Mouse (Mus musculus): ENCODE data around the gene Gdf11.
A peak's percentile ranks its signal among the peaks of the same experiment; 100 is the strongest.

Gene Gdf11

GRCm38 (mm10) chr10:128891296-128892094 lies at the start of gene Gdf11:
Gdf11 (minus strand) TSS chr10:128891718.
- peak; percentile 60 for DNase-seq (ENCODE audit: low spot score)

- DNase-seq (ENCODE audit: low spot score), result peak; percentile 47
These were observed 49.0 kb upstream of the Gdf11 start for GRCm38 (mm10) chr10:128940475-128941061.

- no peak for DNase-seq (ENCODE audit: low spot score)
These were observed 47.5 kb upstream of the Gdf11 start for GRCm38 (mm10) chr10:128938974-128939373.

- no peak for DNase-seq (ENCODE audit: low spot score)
These were observed 46.9 kb upstream of the Gdf11 start for GRCm38 (mm10) chr10:128938457-128938856.

GRCm38 (mm10) chr10:128937756-128938390 lies 46.4 kb upstream of the Gdf11 start:
- no peak for DNase-seq (ENCODE audit: low spot score)

- no peak for DNase-seq (ENCODE audit: low spot score)
These were observed 44.4 kb upstream of the Gdf11 start for GRCm38 (mm10) chr10:128935826-128936440.

GRCm38 (mm10) chr10:128934997-128935787 lies 43.7 kb upstream of the Gdf11 start:
- no peak for DNase-seq (ENCODE audit: low spot score)

- no peak for DNase-seq (ENCODE audit: low spot score)
These were observed 42.6 kb upstream of the Gdf11 start for GRCm38 (mm10) chr10:128933976-128934721.

GRCm38 (mm10) chr10:128933574-128933973 lies 42.1 kb upstream of the Gdf11 start, which contains the start of gene Itga7:
Itga7 (plus strand) TSS chr10:128933818.
- no peak for DNase-seq (ENCODE audit: low spot score)

- no peak for DNase-seq (ENCODE audit: low spot score)
These were observed 39.9 kb upstream of the Gdf11 start for GRCm38 (mm10) chr10:128931441-128931840.

- DNase-seq (ENCODE audit: low spot score), result no peak
These were observed 38.3 kb upstream of the Gdf11 start for GRCm38 (mm10) chr10:128929638-128930378.

- DNase-seq (ENCODE audit: low spot score), result no peak
These were observed 36.8 kb upstream of the Gdf11 start for GRCm38 (mm10) chr10:128928356-128928755.

GRCm38 (mm10) chr10:128923935-128924334 lies 32.4 kb upstream of the Gdf11 start, which contains the start of gene Bloc1s1:
Bloc1s1 (minus strand) TSS chr10:128924035.
- no peak for DNase-seq (ENCODE audit: low spot score)

GRCm38 (mm10) chr10:128923013-128923691 lies 31.6 kb upstream of the Gdf11 start:
- peak; percentile 88 for DNase-seq (ENCODE audit: low spot score)

- DNase-seq (ENCODE audit: low spot score), result no peak
These were observed 31.2 kb upstream of the Gdf11 start, which contains the start of gene Rdh5 for GRCm38 (mm10) chr10:128922822-128923012. Rdh5 (minus strand) TSS chr10:128922888.

GRCm38 (mm10) chr10:128921883-128922821 lies 30.6 kb upstream of the Gdf11 start:
- DNase-seq (ENCODE audit: low spot score), result no peak

- no peak for DNase-seq (ENCODE audit: low spot score)
These were observed 29.7 kb upstream of the Gdf11 start for GRCm38 (mm10) chr10:128921251-128921650.

- DNase-seq (ENCODE audit: low spot score), result no peak
These were observed 29.2 kb upstream of the Gdf11 start for GRCm38 (mm10) chr10:128920736-128921161.

- DNase-seq (ENCODE audit: low spot score), result no peak
These were observed 28.4 kb upstream of the Gdf11 start for GRCm38 (mm10) chr10:128919966-128920365.
